Mouse (Mus musculus): ENCODE data around the gene Cyp2u1.

GRCm38 (mm10) chr3:131347831-131348578 lies 45.0 kb upstream of the Cyp2u1 start:
- TF ChIP-seq EP300 (IDR thresholded peaks at IDR 0.05; ENCODE audit: insufficient read depth, low read depth, low read length) (no peak), CTCF (IDR thresholded peaks at IDR 0.05; ENCODE audit: low read depth, low read length) (peak; percentile 94), POLR2A (IDR thresholded peaks at IDR 0.05; ENCODE audit: insufficient read depth, low read length) (no peak)

Data from ES-Bruce4 (cell line).